Mouse (Mus musculus) spleen, postnatal 4 days (tissue): ENCODE results near the gene Rnf169.
A peak's percentile ranks its signal among the peaks of the same experiment; 100 is the strongest.

Experiments
- DNase-seq, 2 experiments: peaks; one replicate each; pipeline ENCODE4 v3.0.0; 2022; ENCODE audit warnings: low spot score in 2 of 2

The Rnf169 gene

DNA sequence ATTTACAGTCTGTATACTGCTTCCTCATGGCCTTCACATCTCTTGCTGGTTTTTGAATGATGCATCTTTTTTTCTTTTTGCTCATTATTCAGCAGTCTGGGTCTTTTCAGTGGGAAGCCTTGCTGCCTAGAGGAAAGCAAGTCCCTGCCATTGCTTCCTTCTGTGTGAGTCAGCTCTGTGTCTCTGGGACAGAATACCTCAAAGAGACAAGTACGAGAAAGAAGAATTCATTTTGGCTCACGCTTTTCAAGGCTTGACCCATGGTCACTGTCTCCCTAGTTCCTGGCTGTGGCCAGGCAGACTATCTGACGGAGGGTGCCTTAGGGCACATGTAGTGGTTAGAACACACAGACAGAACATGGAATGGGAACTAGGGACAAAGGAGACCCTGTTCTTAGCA lies 86.3 kb downstream of the Rnf169 start:
- no peak for DNase-seq

DNA sequence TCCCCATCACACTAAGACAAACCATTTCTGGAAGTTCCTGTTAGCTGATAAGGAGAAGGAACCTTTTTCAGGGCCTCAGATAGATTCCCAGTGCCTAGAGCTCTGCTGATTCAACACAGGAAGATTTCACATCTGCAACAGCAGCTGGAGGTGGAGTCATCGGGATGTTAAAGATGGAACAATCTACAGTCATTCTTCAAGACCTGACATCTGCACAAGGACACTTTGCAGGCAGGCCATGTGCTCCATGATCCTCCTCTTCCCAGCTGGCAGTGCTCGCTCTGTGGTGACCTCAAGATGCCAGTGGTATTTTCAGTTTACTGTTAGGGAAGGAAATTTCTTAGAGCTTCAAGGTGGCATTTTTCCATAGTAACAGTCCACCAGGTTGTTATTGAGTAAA lies 87.9 kb downstream of the Rnf169 start:
- no peak for DNase-seq

DNA sequence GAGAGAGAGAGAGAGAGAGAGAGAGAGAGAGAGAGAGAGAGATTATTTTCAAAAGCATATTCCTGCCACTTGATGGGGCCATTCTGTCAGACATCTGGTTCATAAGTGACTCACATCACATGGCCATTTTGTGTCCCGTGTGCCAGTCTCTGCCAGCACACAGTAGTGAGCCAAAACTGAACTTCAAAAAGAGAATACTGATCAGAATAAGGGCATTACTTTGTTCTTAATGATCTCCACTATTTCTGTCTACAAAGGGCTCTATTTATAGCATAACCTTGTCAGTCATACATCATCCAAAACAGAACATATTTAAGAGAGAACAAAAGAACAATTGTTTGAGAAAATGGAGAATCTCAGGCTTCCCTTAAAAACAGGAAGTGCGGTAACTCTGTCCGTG lies 88.8 kb downstream of the Rnf169 start:
- DNase-seq = no peak

DNA sequence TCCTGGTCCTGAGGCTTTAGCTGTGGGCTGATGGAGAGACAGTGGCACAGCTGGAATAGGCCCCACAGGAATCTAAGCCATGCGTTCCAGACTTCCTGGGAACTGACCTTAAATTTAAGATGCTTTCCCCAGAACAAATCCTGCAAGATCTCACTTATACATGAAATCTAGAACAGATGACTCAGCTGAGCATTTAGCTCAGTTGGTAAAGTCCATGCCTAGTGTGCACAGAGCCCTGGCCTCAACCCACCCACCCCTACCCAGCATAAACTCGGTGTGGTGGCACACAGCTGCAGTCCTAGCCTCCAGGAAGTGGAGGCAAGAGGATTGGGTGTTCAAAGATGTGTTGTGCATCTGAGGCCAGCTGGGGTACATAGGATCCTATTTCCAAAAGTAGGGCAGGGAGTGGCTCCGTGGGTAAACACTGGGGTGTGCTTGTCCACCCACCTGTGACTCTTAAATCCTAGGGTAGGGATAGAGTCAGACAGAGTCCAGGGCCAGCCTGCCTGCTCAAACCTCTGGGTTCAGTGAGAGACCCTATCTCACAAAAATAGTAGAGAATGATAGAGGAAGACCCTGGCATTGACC lies 90.0 kb downstream of the Rnf169 start:
- DNase-seq = no peak

DNA sequence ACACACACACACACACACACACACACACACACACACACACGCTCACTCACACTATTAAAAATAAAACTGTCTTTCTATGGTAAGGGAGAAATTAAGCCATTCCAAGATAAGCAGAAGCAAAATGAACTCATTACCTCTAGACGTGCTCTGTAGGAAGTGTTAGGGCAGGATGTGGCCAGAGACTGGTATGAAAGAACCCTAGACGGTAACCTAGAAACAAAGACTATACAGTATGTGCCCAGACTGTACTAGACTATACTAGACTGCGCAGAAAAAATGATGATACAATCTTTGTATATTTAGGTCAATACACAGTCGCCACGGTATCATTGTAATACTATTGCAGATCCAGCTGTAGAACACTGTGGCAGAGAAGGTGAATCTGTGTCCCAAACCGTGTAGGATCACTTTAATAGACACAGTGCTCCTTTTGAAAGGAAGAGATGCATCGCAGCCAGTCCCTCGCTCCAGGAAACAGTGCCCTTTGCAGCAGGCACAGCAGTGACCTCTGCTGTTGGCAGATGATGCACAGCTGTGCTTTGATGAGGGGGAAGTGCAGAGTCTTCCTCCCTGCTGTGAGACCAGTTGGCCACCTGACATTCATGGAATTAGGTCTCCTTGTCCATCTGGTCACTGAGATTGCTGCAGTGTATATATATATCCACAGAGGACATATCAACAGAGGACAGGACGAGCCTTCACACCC lies 90.9 kb downstream of the Rnf169 start:
- peak in 1 of 2 experiments; percentile 27 for DNase-seq

DNA sequence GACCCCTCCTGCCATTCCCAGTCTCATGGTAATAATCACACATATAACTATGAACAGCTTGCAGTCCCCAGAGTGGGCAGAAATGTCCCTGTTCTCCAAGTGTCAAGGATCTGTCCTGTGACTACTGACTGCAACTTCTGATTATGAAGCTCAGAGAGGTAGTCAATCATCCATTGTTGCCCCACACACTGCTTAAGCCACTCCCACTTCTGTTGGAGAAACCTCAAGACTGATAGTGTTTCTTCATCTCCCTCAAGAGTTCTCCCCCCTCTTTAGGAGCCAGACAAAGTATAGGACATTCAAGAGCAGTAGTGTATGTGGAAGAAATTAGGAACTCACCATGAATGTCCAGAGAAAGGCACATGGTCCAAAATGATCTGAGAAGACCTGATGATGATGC lies 92.5 kb downstream of the Rnf169 start:
- DNase-seq = no peak

DNA sequence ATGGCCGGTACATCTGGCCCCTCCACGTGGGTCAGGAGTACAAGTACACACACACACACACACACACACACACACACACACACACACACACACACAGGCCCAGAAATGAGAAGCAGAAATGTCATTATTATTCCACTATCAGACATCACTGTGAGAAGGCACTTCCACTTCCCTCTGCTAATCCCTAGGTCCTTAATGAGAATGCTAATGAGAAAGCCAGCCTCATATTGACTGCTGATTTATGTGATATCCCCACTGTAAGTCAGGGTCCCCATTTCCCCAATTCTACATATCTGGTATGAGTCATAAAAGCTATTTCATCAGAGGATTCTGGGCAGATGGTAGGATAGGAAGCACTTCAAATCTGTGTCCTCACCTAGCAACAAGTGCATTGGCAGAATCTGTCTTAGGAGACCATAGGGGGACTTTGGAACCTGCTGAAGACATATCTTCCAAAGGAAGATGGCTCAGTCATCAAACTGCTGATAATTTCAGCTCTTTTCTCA lies 93.0 kb downstream of the Rnf169 start:
- no peak for DNase-seq

DNA sequence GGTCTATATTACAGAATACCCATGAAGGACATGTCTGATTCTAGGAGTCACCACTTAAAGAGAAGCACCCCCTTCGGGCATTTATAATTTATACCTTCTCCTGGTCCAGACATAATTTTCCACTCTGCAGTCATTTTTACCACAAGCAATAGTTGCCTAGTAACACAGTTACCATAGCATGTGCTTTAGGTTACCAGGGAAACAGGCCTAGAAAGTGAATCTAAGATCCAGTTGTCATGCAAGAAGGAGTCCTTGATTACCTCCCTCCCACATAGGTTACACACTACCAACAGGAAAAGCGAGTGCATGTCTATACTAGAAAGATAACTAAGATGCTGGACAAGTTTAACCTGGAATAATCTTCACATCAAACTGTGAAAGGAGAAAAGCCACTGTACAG lies 102.0 kb downstream of the Rnf169 start:
- no peak for DNase-seq

DNA sequence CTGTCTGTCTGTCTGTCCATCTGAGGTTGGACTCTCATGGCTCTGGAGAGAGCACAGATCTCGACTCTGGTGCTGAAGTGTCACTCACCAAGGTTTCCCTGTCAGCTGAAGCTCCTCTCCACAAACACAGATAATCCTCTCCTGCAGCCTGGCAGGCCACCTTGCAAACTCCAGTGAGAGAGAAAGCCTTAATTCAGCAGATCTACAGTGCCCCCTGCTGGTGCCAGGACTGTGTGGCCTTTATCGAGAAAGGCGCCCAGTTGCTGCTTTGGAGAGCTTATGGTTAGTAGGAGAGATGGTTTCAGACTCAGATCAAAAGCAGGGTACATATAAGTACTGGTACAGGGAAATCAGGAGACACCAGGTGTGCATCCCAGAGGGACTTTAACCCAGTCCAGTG lies 103.9 kb downstream of the Rnf169 start:
- peak; percentile 77 to 92 for DNase-seq

DNA sequence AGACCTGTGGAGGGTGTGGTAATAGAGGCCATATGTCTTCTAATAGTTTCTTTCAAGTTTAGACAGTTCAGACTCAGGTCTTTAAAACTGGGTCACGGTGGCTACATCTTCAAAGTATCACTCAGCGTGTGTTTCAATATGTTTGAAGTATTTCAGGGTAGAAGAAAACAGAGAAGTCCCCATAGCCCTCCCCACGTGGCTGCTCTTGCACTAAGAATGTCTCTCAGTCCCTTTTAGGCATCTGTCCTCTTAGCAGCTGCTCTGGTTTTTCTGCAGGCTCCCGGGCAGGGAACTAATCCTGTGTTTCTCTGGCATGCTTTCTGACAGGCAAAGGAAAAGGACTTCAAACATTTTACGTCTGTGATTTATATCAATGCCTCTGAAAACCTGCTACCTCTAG lies 104.4 kb downstream of the Rnf169 start:
- no peak for DNase-seq

DNA sequence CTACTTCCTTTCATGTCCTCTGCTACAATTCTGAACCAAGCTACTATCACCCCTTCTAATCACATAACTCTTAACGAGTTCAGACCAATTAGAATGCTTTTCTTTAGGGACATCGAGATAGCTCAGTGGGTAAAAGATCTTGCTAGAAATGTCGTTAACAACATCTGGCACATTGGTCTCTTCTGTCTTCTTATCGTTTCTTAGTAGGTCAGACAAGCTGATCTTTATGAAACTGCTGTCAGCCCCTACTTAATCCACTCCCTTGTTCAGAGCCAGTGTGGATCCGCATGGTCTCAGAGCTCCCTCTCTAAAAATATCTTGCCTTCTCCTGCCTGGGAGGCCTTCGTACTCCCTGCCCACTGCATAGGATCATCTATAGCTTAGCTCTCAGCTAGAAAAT lies 106.3 kb downstream of the Rnf169 start:
- no peak for DNase-seq
